Mouse (Mus musculus) heart, postnatal 0 days (tissue): Measurements from ENCODE around the gene Phactr1. TPM values are rescaled to one million over a fixed set of nuclear protein-coding genes. Genes with fewer than 3 reads are reported as not detected.
A peak's percentile ranks its signal among the peaks of the same experiment; 100 is the strongest.

Experiments
- ATAC-seq: fragments of 200-750 bp; cut with Nextera tagmentation; 2 replicates; pipeline ENCODE4 v1.8.0; 2017; ENCODE audit warnings: low read depth, moderate number of reproducible peaks, moderate library complexity; ENCODE audit not compliant: insufficient read depth
- DNase-seq: peaks from one replicate; pipeline ENCODE4 v3.0.0-alpha.2; 2016; ENCODE audit warnings: low spot score
- H3K27ac ChIP-seq: fragments of 300-500 bp; sonication (generic); 2 replicates; pipeline ENCODE4 v1.5.1; 2014; ENCODE audit warnings: low read depth, mild to moderate bottlenecking
- H3K27me3 ChIP-seq: fragments of 300-500 bp; sonication (generic); 2 replicates; pipeline ENCODE4 v1.6.1; 2014; ENCODE audit warnings: low read length, mixed read lengths; ENCODE audit not compliant: control insufficient read depth, insufficient read depth
- H3K36me3 ChIP-seq: fragments of 300-500 bp; sonication (generic); replicated peaks from 2 replicates; pipeline ENCODE4 v1.6.1; 2014; ENCODE audit warnings: low read length, mixed read lengths; ENCODE audit not compliant: control insufficient read depth, insufficient read depth
- H3K4me1 ChIP-seq: fragments of 300-500 bp; sonication (generic); 2 replicates; pipeline ENCODE4 v1.6.1; 2014; ENCODE audit warnings: antibody characterized with exemption; ENCODE audit not compliant: control insufficient read depth, insufficient read depth
- H3K4me2 ChIP-seq: fragments of 300-500 bp; sonication (generic); 2 replicates; pipeline ENCODE4 v1.6.1; 2014; ENCODE audit warnings: low read depth, mild to moderate bottlenecking, low read length, moderate library complexity
- H3K4me3 ChIP-seq: fragments of 300-500 bp; sonication (generic); 2 replicates; pipeline ENCODE4 v1.5.1; 2014; ENCODE audit warnings: low read depth, low read length
- H3K9ac ChIP-seq: fragments of 300-500 bp; sonication (generic); replicated peaks from 2 replicates; pipeline ENCODE4 v1.6.1; 2014; ENCODE audit warnings: low read depth, low read length, mixed read lengths
- H3K9me3 ChIP-seq: fragments of 300-500 bp; sonication (generic); replicated peaks from 2 replicates; pipeline ENCODE4 v1.6.1; 2016; ENCODE audit warnings: low read length; ENCODE audit not compliant: control insufficient read depth
- CTCF ChIP-seq: IDR thresholded peaks from 2 replicates; pipeline ENCODE4 v1.5.1; 2016; ENCODE audit warnings: antibody characterized with exemption, control low read depth, low read depth
- EP300 ChIP-seq: IDR thresholded peaks from 2 replicates; pipeline ENCODE4 v1.6.1; 2016; ENCODE audit warnings: antibody characterized with exemption, low read depth
- WGBS: fragments of 180-500 bp; shearing (Covaris S2); extraction: QIAGEN DNeasy Blood & Tissue Kit; methylation state at CpG from one replicate; pipeline ENCODE4 v1.1.7; 2014; 5-methylcytosine and 5-hydroxymethylcytosine counted together
- polyA plus RNA-seq: library from polyadenylated mRNA; unstranded; fragments of >200 nt; fragmentation: Nextera tagmentation; extraction: Ambion mirVana; gene quantifications from 2 replicates; pipeline ENCODE4 v1.2.1, GENCODE M21; 2015
- total RNA-seq: library from RNA; depleted of rRNA; stranded (reverse); fragments of >200 nt; gene quantifications from 2 replicates; pipeline ENCODE4 v1.2.3, GENCODE M21; 2014; ENCODE audit warnings: low replicate concordance

Gene Phactr1
- total and polyA plus RNA-seq, 2 experiments from 2014 or later, result 1.6 to 4.8 TPM

DNA sequence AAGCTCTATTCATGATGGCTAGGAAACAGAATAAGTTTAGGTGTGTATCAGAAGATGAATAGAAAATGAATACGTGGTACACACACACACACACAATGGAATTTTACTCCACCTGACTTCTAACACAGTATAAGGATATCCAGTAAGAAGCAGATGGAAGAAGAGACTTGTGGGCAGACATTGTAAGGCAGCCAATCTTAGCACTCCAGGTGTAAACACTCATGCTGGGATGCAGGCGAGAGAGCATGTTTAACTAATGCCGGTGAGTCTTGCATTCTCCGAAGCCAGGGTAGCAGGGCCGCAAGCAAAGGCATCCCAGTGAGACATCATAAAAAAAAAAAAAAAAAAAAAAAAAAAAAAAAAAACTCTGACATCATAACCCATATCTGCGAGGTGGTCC lies 120.1 kb downstream of the Phactr1 start:
- Histone ChIP-seq H3K27ac (no peak overlapping the region), H3K4me2 (no peak overlapping the region), H3K27me3 (no peaks in the 10 kb centered on the region), H3K4me1 (no peaks in the 10 kb centered on the region), H3K9me3 (no peaks in the 10 kb centered on the region), H3K36me3 (no peaks in the 10 kb centered on the region), H3K9ac (no peak overlapping the region), H3K4me3 (no peak overlapping the region)
- 84% methylated on average over 6 of the region's 6 CpGs for WGBS
- TF ChIP-seq CTCF (no peak), EP300 (no peak)
- no peak for DNase-seq
- no peak for ATAC-seq

DNA sequence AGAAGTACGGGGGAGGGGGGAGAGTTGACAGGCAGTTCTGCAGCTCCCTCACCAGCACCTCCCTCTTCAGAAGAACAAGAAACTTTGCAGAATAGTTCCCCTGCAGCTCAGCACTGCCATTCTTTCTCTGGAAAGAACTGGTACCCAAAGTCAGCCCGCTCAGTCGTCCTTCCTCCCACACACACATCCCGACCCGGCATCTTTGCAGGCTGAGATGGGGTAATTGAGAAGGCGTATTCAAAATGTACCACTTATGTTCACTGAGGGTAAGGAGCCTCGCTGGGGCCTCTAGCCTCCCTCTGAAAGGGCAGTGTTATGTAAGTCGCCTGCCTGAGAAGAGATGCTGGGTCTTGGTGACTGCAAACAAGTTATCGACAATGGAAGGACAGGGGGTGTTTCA lies 123.9 kb downstream of the Phactr1 start:
- TF ChIP-seq EP300, result no peak
- TF ChIP-seq CTCF, result no peak
- Histone ChIP-seq H3K9ac (no peak overlapping the region), H3K27ac (no peak overlapping the region), H3K36me3 (no peaks in the 10 kb centered on the region), H3K4me2 (no peak overlapping the region), H3K4me1 (no peaks in the 10 kb centered on the region), H3K27me3 (no peaks in the 10 kb centered on the region), H3K4me3 (no peak overlapping the region), H3K9me3 (no peaks in the 10 kb centered on the region)
- ATAC-seq, result no peak
- 57% methylated on average over 9 of the region's 9 CpGs for WGBS
- no peak for DNase-seq

DNA sequence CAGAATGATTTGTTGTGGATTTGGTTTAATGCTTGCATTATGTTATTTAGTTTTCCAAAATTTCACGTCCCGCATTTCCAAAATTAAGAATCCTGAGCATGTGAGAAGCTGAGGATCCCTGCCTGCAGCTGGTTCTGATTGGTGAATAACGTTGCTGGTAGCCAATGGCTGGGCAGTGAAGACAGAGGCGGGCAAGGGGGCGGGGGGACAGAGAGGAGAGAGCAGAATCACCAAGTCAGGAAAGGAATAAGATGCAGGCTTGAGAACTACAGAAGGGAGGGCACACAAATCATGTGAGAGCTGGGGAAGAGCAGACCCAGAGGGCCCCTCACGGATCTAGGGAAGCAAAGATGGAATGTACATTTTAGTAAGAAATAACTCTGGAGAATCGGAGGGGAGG lies 132.3 kb downstream of the Phactr1 start:
- Histone ChIP-seq H3K36me3 (no peaks in the 10 kb centered on the region), H3K4me3 (no peak overlapping the region), H3K4me1 (no peaks in the 10 kb centered on the region), H3K27ac (no peak overlapping the region), H3K27me3 (no peaks in the 10 kb centered on the region), H3K9ac (no peak overlapping the region), H3K4me2 (peak overlapping the region; percentile 35), H3K9me3 (no peaks in the 10 kb centered on the region)
- no peak for TF ChIP-seq CTCF
- TF ChIP-seq EP300, result no peak
- 21% methylated on average over 7 of the region's 7 CpGs for WGBS
- no peak for DNase-seq
- ATAC-seq, result peak; percentile 53; the same call in 1 of the 2 replicates

DNA sequence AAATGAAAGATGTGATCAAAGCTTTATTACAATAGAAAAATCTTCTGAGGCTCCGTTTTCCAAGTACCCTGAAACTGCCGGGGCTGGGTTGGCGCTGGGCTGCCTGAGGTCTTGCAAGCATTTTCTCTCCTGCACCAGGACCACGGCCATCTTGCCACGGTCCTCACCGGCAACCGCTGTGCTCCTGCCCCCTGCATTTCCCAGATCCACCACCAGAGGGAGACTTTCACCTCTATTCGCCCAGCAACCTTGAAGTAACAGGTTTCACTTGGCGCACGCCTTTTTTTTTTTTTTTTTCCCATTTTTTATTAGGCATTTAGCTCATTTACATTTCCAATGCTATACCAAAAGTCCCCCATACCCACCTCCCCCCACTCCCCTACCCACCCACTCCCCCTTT lies 138.0 kb downstream of the Phactr1 start:
- peak; percentile 80 for TF ChIP-seq CTCF
- TF ChIP-seq EP300, result no peak
- Histone ChIP-seq H3K4me1 (no peaks in the 10 kb centered on the region), H3K27ac (no peak overlapping the region), H3K9me3 (no peaks in the 10 kb centered on the region), H3K36me3 (no peaks in the 10 kb centered on the region), H3K9ac (no peak overlapping the region), H3K27me3 (no peaks in the 10 kb centered on the region), H3K4me2 (no peak overlapping the region), H3K4me3 (no peak overlapping the region)
- ATAC-seq (no peak), DNase-seq (peak; percentile 28)
- 46% methylated on average over 10 of the region's 10 CpGs for WGBS

DNA sequence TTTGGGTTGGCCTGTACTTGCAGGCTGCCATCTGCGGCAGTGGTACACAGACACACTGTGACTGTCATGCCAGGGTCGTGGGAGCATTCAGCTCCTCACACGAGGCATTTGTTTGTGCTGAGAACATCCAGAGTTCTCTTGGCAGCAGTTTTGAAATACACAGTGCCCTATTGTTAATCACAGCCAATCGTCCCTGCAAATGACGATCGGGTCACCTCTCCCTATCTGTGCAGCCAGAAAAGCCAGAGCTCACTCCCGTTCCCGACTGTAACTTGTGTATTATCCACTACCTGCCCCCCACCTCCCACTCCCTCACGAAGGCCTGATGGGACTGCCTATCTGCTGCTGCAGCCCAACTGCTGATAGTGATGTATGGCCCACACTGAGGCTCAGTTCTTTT lies 140.1 kb downstream of the Phactr1 start:
- 26% methylated on average over 9 of the region's 9 CpGs for WGBS
- no peaks in the 10 kb centered on the region for H3K36me3 ChIP-seq
- H3K9ac ChIP-seq, result no peak overlapping the region
- H3K4me2 ChIP-seq, result no peak overlapping the region
- ATAC-seq, result no peak
- H3K4me3 ChIP-seq, result no peak overlapping the region
- no peak overlapping the region for H3K27ac ChIP-seq
- H3K9me3 ChIP-seq, result 0 out of 2 replicates have a peak, but pooled peaks cover 3% of the 10 kb centered on the region
- no peaks in the 10 kb centered on the region for H3K4me1 ChIP-seq
- no peaks in the 10 kb centered on the region for H3K27me3 ChIP-seq
- TF ChIP-seq EP300 (no peak), CTCF (no peak)
- DNase-seq, result no peak

DNA sequence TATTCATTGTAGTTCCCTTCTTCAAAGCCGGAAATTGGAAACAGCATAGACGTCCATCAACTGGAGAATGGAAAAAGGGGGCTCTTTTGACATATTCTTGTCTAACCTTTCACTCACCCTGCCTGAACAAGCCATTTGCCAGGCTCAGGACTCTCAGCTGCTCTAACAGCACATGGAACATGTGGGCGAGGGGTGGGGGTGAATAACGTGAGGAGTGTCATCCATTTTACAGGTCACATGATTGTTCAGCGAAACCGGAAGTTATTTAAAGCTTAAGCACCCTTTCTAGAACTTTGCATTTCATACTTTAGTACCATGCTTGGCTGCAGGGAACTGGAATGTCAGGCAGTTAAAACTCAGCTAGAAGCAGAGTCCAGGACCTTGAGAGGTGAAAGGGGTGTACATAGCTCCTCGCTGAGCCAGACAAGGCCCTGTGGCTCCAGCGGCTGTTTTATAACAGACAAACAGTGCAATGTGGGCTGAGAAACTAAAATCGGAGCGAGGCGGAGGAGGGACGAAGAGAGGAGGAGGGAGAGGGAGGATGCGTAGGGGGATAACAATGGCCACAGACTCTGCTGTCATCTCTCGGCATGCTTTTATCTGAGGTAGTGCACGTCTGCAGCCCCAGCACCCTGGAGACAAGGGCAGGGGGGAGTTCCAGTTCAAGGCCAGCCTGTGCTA lies 141.1 kb downstream of the Phactr1 start:
- no peak for TF ChIP-seq CTCF
- no peak for TF ChIP-seq EP300
- Histone ChIP-seq H3K27ac (no peak overlapping the region), H3K9me3 (0 out of 2 replicates have a peak, but pooled peaks cover 3% of the 10 kb centered on the region), H3K9ac (no peak overlapping the region), H3K36me3 (no peaks in the 10 kb centered on the region), H3K4me2 (no peak overlapping the region), H3K4me3 (no peak overlapping the region), H3K4me1 (no peaks in the 10 kb centered on the region), H3K27me3 (no peaks in the 10 kb centered on the region)
- DNase-seq (no peak), ATAC-seq (no peak)
- WGBS, result 53% methylated on average over 15 of the region's 15 CpGs
